Mouse (Mus musculus) liver, embryonic 11.5 days (tissue): ENCODE data around the gene Them5. TPM values are rescaled to one million over a fixed set of nuclear protein-coding genes. Genes with fewer than 3 reads are reported as not detected.

Source experiments
- polyA plus RNA-seq: library from polyadenylated mRNA; unstranded; fragments of >200 nt; fragmentation: Nextera tagmentation; extraction: Ambion mirVana; gene quantifications from 2 replicates; pipeline ENCODE4 v1.2.1, GENCODE M21; 2014

Them5 gene
- polyA plus RNA-seq, 1 experiment from 2014 or later, result not detected

Other genes starting within 250 kb of the Them5 start
- gene Gm10696, start 163.9 kb upstream of the Them5 start, polyA plus RNA-seq, result not detected in 2 replicates
- not detected in 2 replicates for gene Gm5286, start 145.4 kb upstream of the Them5 start, polyA plus RNA-seq
- not detected in 2 replicates for gene Gm4778, start 78.1 kb upstream of the Them5 start, polyA plus RNA-seq
- 4.7 and 6.2 TPM in 2 replicates for gene Them4, start 32.0 kb upstream of the Them5 start, polyA plus RNA-seq
- gene C2cd4d, start 20.3 kb downstream of the Them5 start, polyA plus RNA-seq, result 0.25 TPM in 1 of 2 replicates, not detected in the other
- gene Rorc, start 30.7 kb downstream of the Them5 start, polyA plus RNA-seq, result 0.43 and 1.0 TPM in 2 replicates
- 0.05 TPM in 1 of 2 replicates, not detected in the other for gene Lingo4, start 56.4 kb downstream of the Them5 start, polyA plus RNA-seq
- 10.4 and 11.4 TPM in 2 replicates for gene Tdrkh, start 71.2 kb downstream of the Them5 start, polyA plus RNA-seq
- gene Mrpl9, start 101.2 kb downstream of the Them5 start, polyA plus RNA-seq, result 84.9 and 87.3 TPM in 2 replicates
- 0.51 and 0.53 TPM in 2 replicates for gene Oaz3, start 101.8 kb downstream of the Them5 start, polyA plus RNA-seq
- gene Celf3, start 136.2 kb downstream of the Them5 start, polyA plus RNA-seq, result 2.9 and 3.8 TPM in 2 replicates
- gene Riiad1, start 138.2 kb downstream of the Them5 start, polyA plus RNA-seq, result 0.53 TPM in 1 of 2 replicates, not detected in the other
- 24.4 and 24.7 TPM in 2 replicates for gene Snx27, start 240.6 kb downstream of the Them5 start, polyA plus RNA-seq